Mouse (Mus musculus) heart, postnatal 0 days (tissue): ENCODE data around the gene Sned1. TPM values are rescaled to one million over a fixed set of nuclear protein-coding genes. Genes with fewer than 3 reads are reported as not detected.

Source experiments
- ATAC-seq: fragments of 200-750 bp; cut with Nextera tagmentation; 2 replicates; pipeline ENCODE4 v1.8.0; 2017; ENCODE audit warnings: low read depth, moderate number of reproducible peaks, moderate library complexity; ENCODE audit not compliant: insufficient read depth
- DNase-seq: peaks from one replicate; pipeline ENCODE4 v3.0.0-alpha.2; 2016; ENCODE audit warnings: low spot score
- H3K27ac ChIP-seq: fragments of 300-500 bp; sonication (generic); 2 replicates; pipeline ENCODE4 v1.5.1; 2014; ENCODE audit warnings: low read depth, mild to moderate bottlenecking
- H3K27me3 ChIP-seq: fragments of 300-500 bp; sonication (generic); 2 replicates; pipeline ENCODE4 v1.6.1; 2014; ENCODE audit warnings: low read length, mixed read lengths; ENCODE audit not compliant: control insufficient read depth, insufficient read depth
- H3K36me3 ChIP-seq: fragments of 300-500 bp; sonication (generic); replicated peaks from 2 replicates; pipeline ENCODE4 v1.6.1; 2014; ENCODE audit warnings: low read length, mixed read lengths; ENCODE audit not compliant: control insufficient read depth, insufficient read depth
- H3K4me1 ChIP-seq: fragments of 300-500 bp; sonication (generic); 2 replicates; pipeline ENCODE4 v1.6.1; 2014; ENCODE audit warnings: antibody characterized with exemption; ENCODE audit not compliant: control insufficient read depth, insufficient read depth
- H3K4me2 ChIP-seq: fragments of 300-500 bp; sonication (generic); 2 replicates; pipeline ENCODE4 v1.6.1; 2014; ENCODE audit warnings: low read depth, mild to moderate bottlenecking, low read length, moderate library complexity
- H3K4me3 ChIP-seq: fragments of 300-500 bp; sonication (generic); 2 replicates; pipeline ENCODE4 v1.5.1; 2014; ENCODE audit warnings: low read depth, low read length
- H3K9ac ChIP-seq: fragments of 300-500 bp; sonication (generic); replicated peaks from 2 replicates; pipeline ENCODE4 v1.6.1; 2014; ENCODE audit warnings: low read depth, low read length, mixed read lengths
- H3K9me3 ChIP-seq: fragments of 300-500 bp; sonication (generic); replicated peaks from 2 replicates; pipeline ENCODE4 v1.6.1; 2016; ENCODE audit warnings: low read length; ENCODE audit not compliant: control insufficient read depth
- CTCF ChIP-seq: IDR thresholded peaks from 2 replicates; pipeline ENCODE4 v1.5.1; 2016; ENCODE audit warnings: antibody characterized with exemption, control low read depth, low read depth
- EP300 ChIP-seq: IDR thresholded peaks from 2 replicates; pipeline ENCODE4 v1.6.1; 2016; ENCODE audit warnings: antibody characterized with exemption, low read depth
- WGBS: fragments of 180-500 bp; shearing (Covaris S2); extraction: QIAGEN DNeasy Blood & Tissue Kit; methylation state at CpG from one replicate; pipeline ENCODE4 v1.1.7; 2014; 5-methylcytosine and 5-hydroxymethylcytosine counted together
- polyA plus RNA-seq: library from polyadenylated mRNA; unstranded; fragments of >200 nt; fragmentation: Nextera tagmentation; extraction: Ambion mirVana; gene quantifications from 2 replicates; pipeline ENCODE4 v1.2.1, GENCODE M21; 2015
- total RNA-seq: library from RNA; depleted of rRNA; stranded (reverse); fragments of >200 nt; gene quantifications from 2 replicates; pipeline ENCODE4 v1.2.3, GENCODE M21; 2014; ENCODE audit warnings: low replicate concordance

The Sned1 gene
- total and polyA plus RNA-seq, 2 experiments from 2014 or later: 3.9 to 43.7 TPM

DNA sequence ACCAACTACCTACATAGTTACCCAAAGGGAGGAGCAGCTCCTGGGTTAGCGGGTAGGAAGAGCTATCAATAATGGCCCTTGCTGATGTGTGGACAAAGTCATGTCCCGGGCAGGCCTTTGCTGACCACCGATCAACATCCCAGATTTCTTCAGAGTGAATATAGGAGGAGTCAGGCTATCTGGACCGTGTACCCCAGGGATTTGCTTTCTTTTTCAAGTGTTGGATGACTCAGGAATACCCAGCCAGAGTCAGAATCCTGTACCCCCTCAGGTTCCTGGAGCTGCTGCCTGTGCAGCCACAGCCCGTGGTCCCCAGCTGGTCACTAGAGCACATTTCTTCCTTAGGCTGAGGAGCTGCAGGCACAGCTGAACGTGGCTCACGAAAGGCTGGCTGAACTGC lies 23.2 kb upstream of the Sned1 start:
- no peak overlapping the region for H3K27ac ChIP-seq
- no peaks in the 10 kb centered on the region for H3K36me3 ChIP-seq
- peaks cover 36% of the 10 kb centered on the region for H3K4me1 ChIP-seq
- 0 out of 2 replicates have a peak, but pooled peaks cover 4% of the 10 kb centered on the region for H3K27me3 ChIP-seq
- 78% methylated on average over 7 of the region's 7 CpGs for WGBS
- TF ChIP-seq CTCF: no peak
- TF ChIP-seq EP300: no peak
- H3K9ac ChIP-seq: no peak overlapping the region
- H3K4me2 ChIP-seq: no peak overlapping the region
- ATAC-seq (no peak), DNase-seq (no peak)
- no peak overlapping the region for H3K4me3 ChIP-seq
- H3K9me3 ChIP-seq: no peaks in the 10 kb centered on the region

DNA sequence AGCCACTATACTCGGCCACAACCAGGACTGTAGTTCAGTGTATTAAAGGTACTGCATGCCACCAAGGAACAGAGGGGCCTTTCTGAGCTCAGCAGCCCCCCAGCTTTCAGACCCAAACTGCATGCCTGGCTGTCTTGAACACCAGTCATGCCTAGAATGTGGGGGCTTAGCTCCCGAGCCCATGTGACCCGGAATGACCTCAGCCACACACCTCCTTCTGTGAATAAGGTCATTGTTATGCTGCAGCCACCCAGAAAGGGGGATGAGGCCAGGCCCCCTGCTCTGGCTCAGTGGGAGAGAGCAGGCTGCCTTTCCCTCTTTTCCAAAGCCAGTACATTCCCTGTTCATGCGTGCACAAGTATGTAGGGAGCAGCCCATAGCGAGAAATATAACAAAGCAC lies 21.0 kb upstream of the Sned1 start:
- H3K9ac ChIP-seq: no peak overlapping the region
- no peak for TF ChIP-seq EP300
- no peak for TF ChIP-seq CTCF
- no peak overlapping the region for H3K4me2 ChIP-seq
- no peaks in the 10 kb centered on the region for H3K36me3 ChIP-seq
- H3K4me3 ChIP-seq: no peak overlapping the region
- WGBS: 62% methylated on average over 5 of the region's 5 CpGs
- H3K27ac ChIP-seq: no peak overlapping the region
- ATAC-seq: no peak
- peaks cover 49% of the 10 kb centered on the region for H3K4me1 ChIP-seq
- no peak for DNase-seq
- H3K27me3 ChIP-seq: 0 out of 2 replicates have a peak, but pooled peaks cover 4% of the 10 kb centered on the region
- H3K9me3 ChIP-seq: no peaks in the 10 kb centered on the region

GRCm38 (mm10) chr1:93216839-93217497 lies 18.7 kb upstream of the Sned1 start:
- 47% methylated on average over 9 of the region's 9 CpGs for WGBS
- 0 out of 2 replicates have a peak, but pooled peaks cover 2% of the 10 kb centered on the region for H3K27me3 ChIP-seq
- 0 out of 2 replicates have a peak overlapping the region, but pooled peaks have one; percentile 40 for H3K9ac ChIP-seq
- peak overlapping the region; percentile 89 for H3K27ac ChIP-seq
- no peaks in the 10 kb centered on the region for H3K9me3 ChIP-seq
- peak; percentile 77 for DNase-seq
- 0 out of 2 replicates have a peak overlapping the region, but pooled peaks have one; percentile 16 for H3K4me2 ChIP-seq
- H3K4me3 ChIP-seq: no peak overlapping the region
- peaks cover 26% of the 10 kb centered on the region for H3K4me1 ChIP-seq
- H3K36me3 ChIP-seq: no peaks in the 10 kb centered on the region
- ATAC-seq: peak; percentile 90
- TF ChIP-seq CTCF (no peak), EP300 (no peak)

DNA sequence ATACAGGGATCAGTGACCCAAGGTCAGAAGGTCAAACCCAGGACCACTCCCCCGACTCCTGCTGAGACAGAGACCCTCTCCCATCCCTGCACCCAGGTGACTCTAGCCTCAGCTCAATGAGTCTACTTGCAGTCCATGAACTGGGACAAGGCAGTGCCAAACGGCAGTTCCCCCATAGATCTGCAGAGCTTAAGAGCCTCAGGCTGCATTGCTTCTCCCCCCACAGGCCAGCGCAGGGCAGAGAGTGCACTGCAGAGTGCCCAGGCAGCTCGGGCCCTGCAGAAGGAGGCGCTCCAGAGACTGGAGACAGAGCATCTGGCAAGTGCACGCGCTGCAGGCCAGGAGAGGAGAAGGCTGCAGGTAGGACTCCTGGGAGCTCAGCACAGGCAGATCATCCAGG lies 18.1 kb upstream of the Sned1 start:
- H3K27me3 ChIP-seq: no peaks in the 10 kb centered on the region
- ATAC-seq: peak; percentile 59

GRCm38 (mm10) chr1:93220776-93221175 lies 14.9 kb upstream of the Sned1 start:
- Histone ChIP-seq H3K27me3 (no peaks in the 10 kb centered on the region), H3K36me3 (no peaks in the 10 kb centered on the region), H3K9ac (no peak overlapping the region), H3K9me3 (no peaks in the 10 kb centered on the region), H3K4me1 (peaks cover 25% of the 10 kb centered on the region), H3K27ac (no peak overlapping the region), H3K4me3 (no peak overlapping the region), H3K4me2 (no peak overlapping the region)
- no peak for DNase-seq
- no peak for ATAC-seq
- TF ChIP-seq EP300 (no peak), CTCF (no peak)
- 80% methylated on average over 7 of the region's 7 CpGs for WGBS

More for the DNA sequence above, 18.1 kb upstream of the Sned1 start:
- TF ChIP-seq EP300 (no peak), CTCF (0 out of 2 replicates have a peak, but pooled peaks have one; percentile 18)
- peak overlapping the region; percentile 40; the same call in 1 of the 2 replicates for H3K9ac ChIP-seq
- 0 out of 2 replicates have a peak overlapping the region, but pooled peaks have one; percentile 16 for H3K4me2 ChIP-seq
- 30% methylated on average over 7 of the region's 7 CpGs for WGBS
- no peaks in the 10 kb centered on the region for H3K36me3 ChIP-seq
- no peak overlapping the region for H3K4me3 ChIP-seq
- no peaks in the 10 kb centered on the region for H3K9me3 ChIP-seq
- DNase-seq: peak; percentile 16
- peak overlapping the region; percentile 89 for H3K27ac ChIP-seq
- peaks cover 26% of the 10 kb centered on the region for H3K4me1 ChIP-seq

DNA sequence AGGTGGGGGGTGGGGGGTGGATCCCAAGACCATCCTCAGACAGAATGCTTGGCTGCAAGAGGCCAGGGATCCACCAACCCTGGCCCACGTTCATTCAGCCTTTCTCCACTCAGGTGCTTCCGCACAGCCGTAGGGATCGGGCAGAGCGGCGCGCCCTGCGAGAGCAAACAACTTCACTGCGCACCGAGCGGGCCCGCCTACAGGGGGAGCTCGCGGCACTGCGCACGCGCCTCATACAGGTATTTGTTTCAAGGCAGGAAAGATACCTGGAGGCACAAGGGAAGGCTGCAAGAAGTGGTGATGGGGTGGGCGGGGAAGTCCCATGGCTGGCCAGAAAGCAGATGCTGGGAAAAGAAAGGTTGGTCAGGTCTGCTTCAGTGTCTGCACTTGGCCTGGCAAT lies 11.7 kb upstream of the Sned1 start:
- Histone ChIP-seq H3K4me1 (0 out of 2 replicates have a peak, but pooled peaks cover 4% of the 10 kb centered on the region), H3K27me3 (no peaks in the 10 kb centered on the region), H3K4me3 (no peak overlapping the region), H3K9me3 (no peaks in the 10 kb centered on the region), H3K9ac (no peak overlapping the region), H3K36me3 (no peaks in the 10 kb centered on the region), H3K27ac (no peak overlapping the region), H3K4me2 (no peak overlapping the region)
- WGBS: 14% methylated on average over 18 of the region's 18 CpGs
- ATAC-seq (peak; percentile 27; the same call in 1 of the 2 replicates), DNase-seq (no peak)
- TF ChIP-seq EP300 (no peak), CTCF (peak; percentile 52)
